Mouse (Mus musculus) urinary bladder, adult 2 months (tissue): ENCODE results near the gene Fam71e2. TPM values are rescaled to one million over a fixed set of nuclear protein-coding genes. Genes with fewer than 3 reads are reported as not detected.
A peak's percentile ranks its signal among the peaks of the same experiment; 100 is the strongest.

Experiments
- DNase-seq: peaks from one replicate; pipeline ENCODE4 v3.0.0; 2022; ENCODE audit warnings: low spot score
- polyA plus RNA-seq: library from polyadenylated mRNA; depleted of rRNA; stranded (reverse); fragments of >200 nt; gene quantifications from 2 replicates; pipeline ENCODE4 v1.2.3, GENCODE M21; 2012; rRNA removed

The Fam71e2 gene
- polyA plus RNA-seq, 1 experiment, result 0.08 TPM

- DNase-seq, result peak; percentile 87
These were observed 31.4 kb downstream of the Fam71e2 start, which contains the start of gene Kmt5c for GRCm38 (mm10) chr7:4739544-4740275. Kmt5c (plus strand) TSS chr7:4740115.

GRCm38 (mm10) chr7:4739041-4739543 lies 32.0 kb downstream of the Fam71e2 start:
- DNase-seq, result no peak

- no peak for DNase-seq
These were observed 38.1 kb downstream of the Fam71e2 start for GRCm38 (mm10) chr7:4732968-4733392.

GRCm38 (mm10) chr7:4731090-4731489 lies 40.0 kb downstream of the Fam71e2 start:
- DNase-seq, result no peak

- no peak for DNase-seq
These were observed 45.9 kb downstream of the Fam71e2 start, which contains the start of gene Tmem150b for GRCm38 (mm10) chr7:4725169-4725568. Tmem150b (minus strand) TSS chr7:4725249.

GRCm38 (mm10) chr7:4724359-4724758 lies 46.7 kb downstream of the Fam71e2 start:
- DNase-seq, result no peak

- no peak for DNase-seq
These were observed 47.6 kb downstream of the Fam71e2 start for GRCm38 (mm10) chr7:4723508-4723907.

GRCm38 (mm10) chr7:4719276-4719675 lies 51.8 kb downstream of the Fam71e2 start:
- no peak for DNase-seq

GRCm38 (mm10) chr7:4716955-4717354 lies 54.1 kb downstream of the Fam71e2 start:
- DNase-seq, result no peak

GRCm38 (mm10) chr7:4712594-4712993 lies 58.5 kb downstream of the Fam71e2 start:
- DNase-seq, result no peak

GRCm38 (mm10) chr7:4705098-4705497 lies 66.0 kb downstream of the Fam71e2 start:
- DNase-seq, result no peak

Other genes starting within 250 kb of the Fam71e2 start
- gene Tnni3, start 247.1 kb downstream of the Fam71e2 start, polyA plus RNA-seq, result 5.1 and 5.5 TPM in 2 replicates
- 3.5 and 4.0 TPM in 2 replicates for gene Dnaaf3, start 238.8 kb downstream of the Fam71e2 start, polyA plus RNA-seq
- 0.74 and 0.78 TPM in 2 replicates for gene Syt5, start 223.8 kb downstream of the Fam71e2 start, polyA plus RNA-seq
- gene Ptprh, start 167.3 kb downstream of the Fam71e2 start, polyA plus RNA-seq, result not detected in 2 replicates
- 15.5 and 19.2 TPM in 2 replicates for gene Tmem86b, start 139.9 kb downstream of the Fam71e2 start, polyA plus RNA-seq
- 130 and 140 TPM in 2 replicates for gene Ppp6r1, start 112.3 kb downstream of the Fam71e2 start, polyA plus RNA-seq
- gene Hspbp1, start 86.2 kb downstream of the Fam71e2 start, polyA plus RNA-seq, result 33.0 and 33.5 TPM in 2 replicates
- 10.1 and 12.8 TPM in 2 replicates for gene Brsk1, start 80.7 kb downstream of the Fam71e2 start, polyA plus RNA-seq
- 0.99 and 1.1 TPM in 2 replicates for gene Tmem150b, start 46.1 kb downstream of the Fam71e2 start, polyA plus RNA-seq
- gene Kmt5c, start 31.2 kb downstream of the Fam71e2 start, polyA plus RNA-seq, result 69.0 and 73.6 TPM in 2 replicates
- 40.5 and 61.3 TPM in 2 replicates for gene Cox6b2, start 18.2 kb downstream of the Fam71e2 start, polyA plus RNA-seq
- 0.61 and 0.62 TPM in 2 replicates for gene Il11, start 11.6 kb upstream of the Fam71e2 start, polyA plus RNA-seq
- gene Tmem190, start 11.6 kb upstream of the Fam71e2 start, polyA plus RNA-seq, result not detected in 2 replicates
- gene Tmem238, start 18.4 kb upstream of the Fam71e2 start, polyA plus RNA-seq, result 13.6 and 14.6 TPM in 2 replicates
- gene Rpl28, start 21.6 kb upstream of the Fam71e2 start, polyA plus RNA-seq, result 448 and 645 TPM in 2 replicates
- 115 and 129 TPM in 2 replicates for gene Ube2s, start 41.3 kb upstream of the Fam71e2 start, polyA plus RNA-seq
- 1.1 and 1.3 TPM in 2 replicates for gene Shisa7, start 73.4 kb upstream of the Fam71e2 start, polyA plus RNA-seq
- 16.3 and 19.4 TPM in 2 replicates for gene Isoc2b, start 99.0 kb upstream of the Fam71e2 start, polyA plus RNA-seq
- gene Isoc2a, start 105.9 kb upstream of the Fam71e2 start, polyA plus RNA-seq, result 17.1 and 21.3 TPM in 2 replicates
- gene Gm36210, start 135.2 kb upstream of the Fam71e2 start, polyA plus RNA-seq, result 0.15 and 0.22 TPM in 2 replicates
- 7.7 and 10.1 TPM in 2 replicates for gene Zfp628, start 143.9 kb upstream of the Fam71e2 start, polyA plus RNA-seq
- gene Nat14, start 150.7 kb upstream of the Fam71e2 start, polyA plus RNA-seq, result 10.6 and 14.1 TPM in 2 replicates
- 10.5 and 12.9 TPM in 2 replicates for gene Ssc5d, start 154.5 kb upstream of the Fam71e2 start, polyA plus RNA-seq
- gene Sbk2, start 193.1 kb upstream of the Fam71e2 start, polyA plus RNA-seq, result 0.29 and 0.46 TPM in 2 replicates
- 0.25 and 0.44 TPM in 2 replicates for gene Sbk3, start 199.9 kb upstream of the Fam71e2 start, polyA plus RNA-seq
- 35.6 and 38.2 TPM in 2 replicates for gene Zfp579, start 224.9 kb upstream of the Fam71e2 start, polyA plus RNA-seq
- gene Zfp524, start 243.1 kb upstream of the Fam71e2 start, polyA plus RNA-seq, result 25.1 and 25.4 TPM in 2 replicates
- gene Fiz1, start 243.4 kb upstream of the Fam71e2 start, polyA plus RNA-seq, result 19.5 and 22.8 TPM in 2 replicates
- 0.25 TPM in 1 of 2 replicates, not detected in the other for gene Gm44973, start 244.2 kb upstream of the Fam71e2 start, polyA plus RNA-seq
- gene Zfp865, start 249.1 kb upstream of the Fam71e2 start, polyA plus RNA-seq, result 18.8 and 27.1 TPM in 2 replicates
- gene Ccdc106, start 249.3 kb upstream of the Fam71e2 start, polyA plus RNA-seq, result 13.1 and 13.7 TPM in 2 replicates